Mouse (Mus musculus) brain, embryonic 14.5 days (tissue): Measurements from ENCODE around the gene 4930404H24Rik.

Source experiments
- CTCF ChIP-seq: fragments of 200-500 bp; IDR thresholded peaks from 2 replicates; pipeline ENCODE4 v1.5.1; 2012; ENCODE audit warnings: inconsistent platforms, mild to moderate bottlenecking, moderate library complexity, borderline replicate concordance; ENCODE audit not compliant: insufficient read depth, insufficient read length; ENCODE audit errors: extremely low read depth
- POLR2A ChIP-seq: fragments of 200-500 bp; IDR thresholded peaks from 2 replicates; pipeline ENCODE4 v1.6.1; 2012; ENCODE audit warnings: mild to moderate bottlenecking, inconsistent platforms, borderline replicate concordance; ENCODE audit not compliant: poor library complexity, insufficient read depth, insufficient read length, severe bottlenecking; ENCODE audit errors: extremely low read depth

GRCm38 (mm10) chr2:153445137-153446016 lies 47.2 kb upstream of the 4930404H24Rik start:
- TF ChIP-seq CTCF (no peak), POLR2A (0 out of 2 replicates have a peak, but pooled peaks have one; percentile 35)
